Mouse (Mus musculus) liver, embryonic 14.5 days (tissue): ENCODE measurements at regions not wholly inside any gene's neighbourhood (a gene's known extent, or its start where the extent isn't known, plus 50 kb on each side); places are given as distances from the start of the nearest gene placed in this dataset.

Source experiments
- CTCF ChIP-seq: IDR thresholded peaks from 2 replicates; pipeline ENCODE4 v1.5.1; 2016; ENCODE audit warnings: antibody characterized with exemption, low read depth, control low read depth
- EP300 ChIP-seq: IDR thresholded peaks from 2 replicates; pipeline ENCODE4 v1.6.1; 2016; ENCODE audit warnings: antibody characterized with exemption, low read depth

GRCm38 (mm10) chr10:117445801-117446490 is 66.1 kb upstream of the Cpsf6 start:
- TF ChIP-seq CTCF (no peak), EP300 (no peak)
